Mouse (Mus musculus) hindbrain, postnatal 0 days (tissue): ENCODE results near the gene Gm21981. TPM values are rescaled to one million over a fixed set of nuclear protein-coding genes. Genes with fewer than 3 reads are reported as not detected.

Experiments
- ATAC-seq: fragments of 200-750 bp; cut with Nextera tagmentation; 2 replicates; pipeline ENCODE4 v1.8.0; 2017; ENCODE audit warnings: mild to moderate bottlenecking, moderate TSS enrichment, moderate library complexity
- DNase-seq: peaks from one replicate; pipeline ENCODE4 v3.0.0-alpha.2; 2015; ENCODE audit warnings: low spot score
- H3K27ac ChIP-seq: fragments of 300-500 bp; sonication (generic); 2 replicates; pipeline ENCODE4 v1.5.1; 2014; ENCODE audit warnings: mild to moderate bottlenecking
- H3K27me3 ChIP-seq: fragments of 300-500 bp; sonication (generic); 2 replicates; pipeline ENCODE4 v1.6.1; 2014; ENCODE audit warnings: low read length, mixed read lengths; ENCODE audit not compliant: insufficient read depth
- H3K36me3 ChIP-seq: fragments of 300-500 bp; sonication (generic); 2 replicates; pipeline ENCODE4 v1.6.1; 2014; ENCODE audit warnings: low read length, mixed read lengths; ENCODE audit not compliant: insufficient read depth
- H3K4me1 ChIP-seq: fragments of 300-500 bp; sonication (generic); 2 replicates; pipeline ENCODE4 v1.6.1; 2014; ENCODE audit warnings: antibody characterized with exemption, low read length, mixed read lengths; ENCODE audit not compliant: insufficient read depth
- H3K4me2 ChIP-seq: fragments of 300-500 bp; sonication (generic); 2 replicates; pipeline ENCODE4 v1.6.1; 2014; ENCODE audit warnings: low read depth, mild to moderate bottlenecking, low read length, moderate library complexity, mixed read lengths
- H3K4me3 ChIP-seq: fragments of 300-500 bp; sonication (generic); 2 replicates; pipeline ENCODE4 v1.5.1; 2014; ENCODE audit warnings: low read length
- H3K9ac ChIP-seq: fragments of 300-500 bp; sonication (generic); replicated peaks from 2 replicates; pipeline ENCODE4 v1.6.1; 2014; ENCODE audit warnings: mild to moderate bottlenecking, low read length, moderate library complexity, mixed read lengths
- H3K9me3 ChIP-seq: fragments of 300-500 bp; sonication (generic); 2 replicates; pipeline ENCODE4 v1.6.1; 2016; ENCODE audit warnings: low read length, mixed read lengths
- CTCF ChIP-seq: IDR thresholded peaks from 2 replicates; pipeline ENCODE4 v1.5.1; 2016; ENCODE audit warnings: antibody characterized with exemption, control low read depth, low read depth
- WGBS: fragments of 180-500 bp; shearing (Covaris S2); extraction: QIAGEN DNeasy Blood & Tissue Kit; methylation state at CpG from one replicate; pipeline ENCODE4 v1.1.7; 2014; 5-methylcytosine and 5-hydroxymethylcytosine counted together
- polyA plus RNA-seq: library from polyadenylated mRNA; unstranded; fragments of >200 nt; fragmentation: Nextera tagmentation; extraction: Ambion mirVana; gene quantifications from 2 replicates; pipeline ENCODE4 v1.2.1, GENCODE M21; 2015
- total RNA-seq: library from RNA; depleted of rRNA; stranded (reverse); fragments of >200 nt; gene quantifications from 2 replicates; pipeline ENCODE4 v1.2.3, GENCODE M21; 2014

The Gm21981 gene
- total and polyA plus RNA-seq, 2 experiments from 2014 or later, result 0.85 to 8.3 TPM

DNA sequence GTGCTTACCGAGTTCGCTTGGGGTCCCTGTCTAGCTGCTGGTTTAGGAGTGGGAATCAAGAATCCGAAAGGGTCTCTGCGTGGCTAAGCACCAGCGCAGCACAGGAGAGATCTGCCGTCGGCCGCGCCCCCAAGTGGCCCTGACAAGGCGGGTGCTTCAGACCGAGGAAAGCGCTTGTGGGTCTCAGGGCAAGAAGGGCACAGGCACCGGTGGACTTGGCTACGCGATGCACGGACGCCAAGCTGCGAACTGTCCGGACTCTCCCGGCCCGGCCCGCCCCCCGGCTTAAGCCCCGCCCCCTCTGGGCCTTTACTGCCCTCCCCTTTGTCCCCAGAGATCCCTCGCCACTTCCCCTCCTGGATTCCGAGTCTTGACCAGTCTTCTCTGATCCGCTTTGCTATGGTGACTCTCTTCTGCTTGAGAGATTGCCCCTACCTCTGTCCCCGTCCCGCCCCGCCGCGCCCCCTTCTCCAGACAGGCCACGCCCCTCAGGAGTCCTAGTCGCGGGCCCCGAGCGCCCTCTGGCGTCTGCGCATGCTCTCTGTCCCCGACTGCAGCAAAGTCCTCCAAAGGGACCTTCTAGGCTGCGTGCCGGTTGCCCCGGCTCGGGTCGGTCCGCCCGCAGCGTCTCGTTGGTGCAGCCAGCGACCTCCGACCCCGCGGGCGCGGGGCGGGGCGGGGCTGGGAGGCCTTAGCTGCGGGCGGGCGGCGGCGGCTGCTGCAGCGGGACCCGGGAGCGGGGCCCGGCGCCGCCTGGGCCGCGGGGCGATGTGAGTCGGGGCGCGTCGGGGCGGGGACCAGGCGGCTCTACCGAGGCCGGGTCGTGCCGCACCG lies 465 bp upstream of the Gm21981 start, which contains the start of gene Prickle4:
TSS of gene Prickle4 (minus strand) at position 234 of the 834 bp plus-strand sequence.
- H3K27me3 ChIP-seq, result no peaks in the 10 kb centered on the region
- H3K4me3 ChIP-seq, result peak within 1 kb of the TSS; percentile 57
- 1% methylated on average over 68 of the region's 82 CpGs for WGBS
- ATAC-seq, result peak; percentile 96
- peak within 1 kb of the TSS; percentile 84 for H3K27ac ChIP-seq
- peak; percentile 76 for TF ChIP-seq CTCF
- peak; percentile 98 for DNase-seq
- H3K4me1 ChIP-seq, result peaks cover 9% of the 10 kb centered on the region; the same call in 1 of the 2 replicates
- H3K4me2 ChIP-seq, result peak within 1 kb of the TSS; percentile 84
- peaks cover 8% of the 10 kb centered on the region; the same call in 1 of the 2 replicates for H3K36me3 ChIP-seq
- peak within 1 kb of the TSS; percentile 75 for H3K9ac ChIP-seq
- no peaks in the 10 kb centered on the region for H3K9me3 ChIP-seq

DNA sequence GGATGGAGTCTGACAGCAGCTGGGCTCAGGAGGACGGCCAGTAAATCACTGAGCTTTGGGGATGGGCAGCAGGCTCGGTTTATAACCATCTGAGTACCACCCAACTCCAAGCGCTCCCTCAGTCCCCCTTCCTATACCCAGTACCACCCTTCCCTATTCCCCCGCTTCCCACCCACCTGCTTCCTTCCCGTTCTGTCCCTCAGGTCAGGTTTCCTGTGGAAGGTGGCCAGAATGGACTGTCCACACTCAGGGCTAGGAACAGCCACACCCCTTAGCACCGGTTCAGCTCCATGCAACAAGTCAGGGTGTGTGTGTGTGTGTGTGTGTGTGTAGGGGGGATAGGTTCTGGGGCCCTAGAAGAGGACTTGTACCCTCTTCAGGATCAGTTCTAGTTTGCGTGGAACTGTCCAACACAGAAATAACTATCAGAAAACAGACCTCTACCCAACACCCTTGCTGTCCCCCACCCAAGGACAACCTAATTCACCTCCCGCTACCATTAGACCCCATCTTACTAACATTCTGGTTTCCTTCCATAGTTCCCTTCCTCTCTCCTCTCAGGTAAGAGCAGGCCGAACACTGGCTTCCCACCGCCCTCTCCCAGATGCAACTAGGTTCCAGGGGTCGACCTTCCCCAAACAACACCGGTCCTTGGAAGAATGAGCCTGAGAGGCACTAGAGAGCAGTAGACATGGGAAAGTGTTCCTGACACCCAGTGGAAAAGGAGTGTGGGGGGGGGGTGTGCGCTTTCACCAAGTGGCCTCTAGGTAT lies 399 bp downstream of the Gm21981 start:
- peaks cover 11% of the 10 kb centered on the region; the same call in 1 of the 2 replicates for H3K4me1 ChIP-seq
- peak overlapping the region; percentile 75 for H3K9ac ChIP-seq
- DNase-seq (no peak), ATAC-seq (peak; percentile 0; the same call in 1 of the 2 replicates)
- H3K27ac ChIP-seq, result peak overlapping the region; percentile 84
- H3K36me3 ChIP-seq, result peaks cover under 1% of the 10 kb centered on the region; the same call in 1 of the 2 replicates
- H3K27me3 ChIP-seq, result no peaks in the 10 kb centered on the region
- peak overlapping the region; percentile 57 for H3K4me3 ChIP-seq
- H3K4me2 ChIP-seq, result peak overlapping the region; percentile 84
- 33% methylated on average over 13 of the region's 13 CpGs for WGBS
- no peak; the same call in 1 of the 2 replicates for TF ChIP-seq CTCF
- no peaks in the 10 kb centered on the region for H3K9me3 ChIP-seq

DNA sequence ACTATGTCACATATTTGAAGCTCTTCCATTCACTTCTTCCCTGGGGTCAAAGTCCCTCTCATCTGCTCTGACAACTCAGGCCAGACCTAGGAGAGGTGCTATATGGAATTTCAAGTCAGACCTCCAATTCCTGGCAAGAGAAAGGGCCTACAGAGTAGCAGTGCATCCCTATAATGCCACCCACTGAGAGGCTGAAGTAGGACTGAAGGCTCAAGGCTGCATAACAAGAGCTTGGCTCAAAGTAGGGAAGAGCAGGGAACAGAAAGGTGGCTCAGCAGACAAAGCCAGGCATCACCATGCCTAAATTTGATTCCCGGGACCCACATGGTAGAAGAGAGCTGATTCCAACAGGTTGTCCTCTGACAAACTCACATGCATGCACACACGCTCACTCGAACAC lies 2.6 kb downstream of the Gm21981 start:
- no peak overlapping the region for H3K27ac ChIP-seq
- TF ChIP-seq CTCF, result no peak
- no peak overlapping the region for H3K4me2 ChIP-seq
- WGBS, result 81% methylated on average over 3 of the region's 3 CpGs
- no peak overlapping the region for H3K9ac ChIP-seq
- ATAC-seq, result no peak
- H3K4me3 ChIP-seq, result no peak overlapping the region
- DNase-seq, result no peak
- H3K9me3 ChIP-seq, result no peaks in the 10 kb centered on the region
- peaks cover 18% of the 10 kb centered on the region for H3K4me1 ChIP-seq
- H3K27me3 ChIP-seq, result no peaks in the 10 kb centered on the region
- no peaks in the 10 kb centered on the region for H3K36me3 ChIP-seq

DNA sequence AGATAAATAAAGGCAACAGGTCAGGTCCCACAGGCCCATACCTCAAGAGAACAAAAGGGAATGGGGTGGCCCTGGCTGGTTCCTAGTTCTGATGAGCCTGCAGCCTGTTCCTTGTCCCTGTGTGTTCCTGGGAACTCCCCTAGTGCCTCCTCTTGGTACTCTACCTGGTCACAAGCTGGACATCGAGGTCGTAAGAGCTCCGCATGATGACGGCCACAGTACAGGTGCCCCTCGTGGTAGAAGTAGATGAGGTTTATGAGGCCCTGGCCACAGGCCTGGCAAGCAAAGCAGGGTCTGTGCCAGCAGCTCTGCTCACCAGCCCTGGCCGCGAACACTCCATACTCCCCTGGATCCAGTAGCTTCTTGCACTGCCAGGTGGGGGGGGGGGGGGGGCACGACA lies 4.4 kb downstream of the Gm21981 start:
- no peak for DNase-seq
- Histone ChIP-seq H3K36me3 (peaks cover 8% of the 10 kb centered on the region; the same call in 1 of the 2 replicates), H3K4me3 (peak overlapping the region; percentile 58; the same call in 1 of the 2 replicates), H3K9ac (peak overlapping the region; percentile 84; the same call in 1 of the 2 replicates), H3K9me3 (no peaks in the 10 kb centered on the region), H3K4me1 (peaks cover 18% of the 10 kb centered on the region), H3K27ac (no peak overlapping the region), H3K27me3 (no peaks in the 10 kb centered on the region), H3K4me2 (peak overlapping the region; percentile 92)
- TF ChIP-seq CTCF, result no peak
- 76% methylated on average over 8 of the region's 8 CpGs for WGBS
- ATAC-seq, result no peak

DNA sequence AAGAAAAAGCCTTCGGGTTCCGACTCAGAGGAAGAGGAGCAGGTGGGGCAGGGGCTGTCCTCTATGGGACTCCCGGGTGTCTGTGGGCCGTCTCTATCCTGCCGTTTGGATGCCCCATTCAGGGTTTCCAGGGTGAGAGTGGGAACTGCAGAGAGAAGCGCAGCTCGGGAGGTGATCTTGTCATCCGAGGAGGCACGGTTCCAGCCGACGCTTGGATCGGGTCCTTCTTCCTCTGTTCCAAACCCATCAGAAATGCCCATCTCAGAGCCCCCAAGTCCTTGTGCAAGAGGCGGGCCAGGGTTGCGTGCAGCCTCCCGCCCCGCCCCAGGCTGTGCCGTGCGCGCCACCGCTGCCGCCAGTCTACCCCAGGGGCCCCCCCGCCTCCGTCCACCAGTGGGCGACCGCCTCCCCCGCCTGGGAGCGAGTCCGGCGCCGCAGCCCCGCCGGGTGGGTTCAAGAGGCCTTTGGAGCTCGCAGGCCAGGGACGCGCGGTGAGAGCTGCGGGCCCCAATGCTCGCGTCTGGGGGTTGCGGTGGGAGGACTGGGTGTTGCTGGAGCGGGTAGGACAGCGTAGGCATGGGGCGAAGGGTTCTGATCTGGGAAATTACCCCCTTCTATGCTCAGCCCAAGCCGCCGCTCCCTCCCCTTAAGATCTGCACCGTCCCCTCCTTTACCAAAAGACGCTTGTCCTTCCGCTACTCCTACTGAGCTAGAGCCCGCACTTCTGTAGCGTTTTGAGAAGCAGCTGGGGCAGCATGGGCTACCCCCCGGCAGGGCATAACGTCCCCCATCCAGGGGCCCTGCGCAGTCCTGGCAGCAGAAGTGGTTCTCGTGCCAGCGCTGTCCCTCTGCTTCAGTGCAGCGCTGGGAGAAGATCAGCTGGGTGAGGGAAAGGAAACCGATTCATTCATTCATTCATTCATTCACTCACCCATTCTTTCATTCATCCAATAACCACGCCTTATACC lies 5.4 kb downstream of the Gm21981 start, which contains the start of gene Frs3:
TSS of gene Frs3 (plus strand) at position 423 of the 968 bp plus-strand sequence.
- H3K4me3 ChIP-seq, result peak within 1 kb of the TSS; percentile 58
- peaks cover 8% of the 10 kb centered on the region; the same call in 1 of the 2 replicates for H3K36me3 ChIP-seq
- H3K27ac ChIP-seq, result peak within 1 kb of the TSS; percentile 87
- DNase-seq (peak; percentile 87), ATAC-seq (peak; percentile 70)
- H3K4me2 ChIP-seq, result peak within 1 kb of the TSS; percentile 92
- no peaks in the 10 kb centered on the region for H3K27me3 ChIP-seq
- H3K9me3 ChIP-seq, result no peaks in the 10 kb centered on the region
- TF ChIP-seq CTCF, result no peak
- under 1% methylated on average over 58 of the region's 58 CpGs for whole genome bisulfite sequencing
- H3K4me1 ChIP-seq, result peaks cover 14% of the 10 kb centered on the region
- peak within 1 kb of the TSS; percentile 84 for H3K9ac ChIP-seq

DNA sequence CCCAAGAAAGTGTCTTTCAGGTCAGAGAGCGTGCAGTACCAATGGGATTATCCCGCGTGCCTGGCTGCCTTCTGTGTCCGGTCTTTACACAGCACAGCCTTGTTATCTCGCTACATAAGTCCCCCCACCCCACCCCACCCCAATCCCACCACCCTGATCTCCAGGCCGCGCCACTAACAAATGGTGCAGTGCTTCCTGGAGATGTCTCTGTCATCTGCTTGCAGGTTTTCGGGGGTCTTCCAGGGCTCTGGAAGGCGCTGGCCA lies 6.0 kb downstream of the Gm21981 start, which contains the start of gene Tomm6:
TSS of gene Tomm6 (minus strand) at position 43 of the 264 bp plus-strand sequence.
- Histone ChIP-seq H3K9me3 (no peaks in the 10 kb centered on the region), H3K27ac (peak within 1 kb of the TSS; percentile 87), H3K36me3 (peaks cover 12% of the 10 kb centered on the region), H3K4me3 (peak within 1 kb of the TSS; percentile 58), H3K9ac (peak within 1 kb of the TSS; percentile 84), H3K4me2 (peak within 1 kb of the TSS; percentile 92), H3K4me1 (peaks cover 11% of the 10 kb centered on the region), H3K27me3 (no peaks in the 10 kb centered on the region)
- DNase-seq (no peak), ATAC-seq (no peak)
- WGBS, result under 1% methylated on average over 9 of the region's 9 CpGs
- no peak for TF ChIP-seq CTCF
